25 mouse cellular contexts compared by ENCODE assay signal in the genomic region with DNA sequence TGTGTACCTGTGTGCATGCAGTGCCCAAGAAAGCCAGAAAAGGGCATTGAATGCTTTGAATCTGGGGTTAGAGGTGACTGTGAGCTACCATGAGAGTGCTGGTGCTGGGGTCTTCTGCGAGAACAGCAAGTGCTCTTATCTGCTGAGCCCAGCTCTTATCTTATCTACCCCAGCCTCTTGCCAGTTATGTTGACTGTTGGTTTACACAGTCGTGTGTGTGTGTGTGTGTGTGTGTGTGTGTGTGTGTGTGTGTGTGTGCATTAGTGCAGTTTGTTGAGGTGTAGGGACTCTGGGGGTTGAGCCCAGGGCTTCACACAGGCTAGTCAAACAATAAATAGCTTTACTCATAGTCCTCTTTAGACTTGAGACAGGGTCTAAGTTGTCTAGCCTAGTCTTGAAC. TPM values are rescaled to one million over a fixed set of nuclear protein-coding genes. Genes with fewer than 3 reads are reported as not detected.
DNase-seq lines count a peak whose midpoint lies in the region; ATAC-seq and TF ChIP-seq lines count a peak whose summit lies in the region.
"Had no signal": no experiment of that assay in that cellular context is flagged by ENCODE, and none has a peak within 500 bp of the region (broad histone marks: within the 10 kb centered on the region; RNA-seq: fewer than 3 reads in every experiment).

No protein-coding gene starts in this region.

- TF ChIP-seq CTCF in G1E (IDR thresholded peaks at IDR 0.05; ENCODE audit: low read depth, low read length): no peak

- ATAC-seq in G1E (ENCODE audit: extremely low read depth, insufficient number of reproducible peaks, low FRiP score, poor library complexity, severe bottlenecking): peak; percentile 93
- ATAC-seq in liver, embryonic 13.5 days (ENCODE audit: low read depth): peak; percentile 78
- peak; percentile 71 for ATAC-seq in megakaryocyte progenitor cell, adult 5-6 weeks (replicated peaks; ENCODE audit: poor library complexity)
- ATAC-seq: forebrain, embryonic 15.5 days; hindbrain, embryonic 16.5 days; midbrain, embryonic 15.5 days had no signal

- H3K27me3 ChIP-seq in G1E (ENCODE audit: insufficient read depth, low read length): peaks cover 4% of the 10 kb centered on the region; the same call in 1 of the 2 replicates
- peaks cover 5% of the 10 kb centered on the region; the same call in 1 of the 2 replicates for H3K27me3 ChIP-seq in liver, embryonic 13.5 days
- H3K27me3 ChIP-seq: forebrain, embryonic 15.5 days; midbrain, embryonic 15.5 days had no signal

- peaks cover 65% of the 10 kb centered on the region for H3K4me1 ChIP-seq in G1E (ENCODE audit: insufficient read depth, low read depth, low read length)
- peaks cover 34% of the 10 kb centered on the region for H3K4me1 ChIP-seq in liver, embryonic 13.5 days (replicated peaks)
- H3K4me1 ChIP-seq: midbrain, embryonic 15.5 days had no signal

- peak; percentile 47 for DNase-seq in G1E (ENCODE audit: low spot score)
- DNase-seq in c-Kit-positive CD71-positive TER-119-negative erythroid progenitor cells, embryonic 14.5 days (ENCODE audit: low read depth): peak; percentile 28
- peak; percentile 27 for DNase-seq in liver, embryonic 13.5 days
- no peak for DNase-seq in left cerebral cortex, adult 8-10 months (ENCODE audit: low spot score in 2 of 2)
- no peak for DNase-seq in cerebellum, postnatal 25 days
- no peak for DNase-seq in embryo, embryonic 9.5 days (ENCODE audit: extremely low spot score)
- no peak for DNase-seq in gastrocnemius, postnatal 36 days
- DNase-seq: adrenal gland, postnatal 25 days; cerebellum, adult 2 months; cerebellum, postnatal 14 days; kidney, adult 8-10 months; kidney, postnatal 4 days; layer of hippocampus, postnatal 36 days; lung, postnatal 4 days; right cerebral cortex, postnatal 4 days; thymus, adult 2 months; thymus, postnatal 36 days had no signal

- H3K9ac ChIP-seq in liver, embryonic 13.5 days: no peak overlapping the region; the same call in 1 of the 2 replicates
- H3K9ac ChIP-seq: embryonic facial prominence, embryonic 12.5 days; forebrain, embryonic 15.5 days; midbrain, embryonic 15.5 days had no signal

- H3K4me2 ChIP-seq in liver, embryonic 13.5 days: no peak overlapping the region
- H3K4me2 ChIP-seq: embryonic facial prominence, embryonic 12.5 days; forebrain, embryonic 15.5 days; midbrain, embryonic 15.5 days had no signal

- H3K27ac ChIP-seq in liver, embryonic 13.5 days: peak overlapping the region; percentile 39
- H3K27ac ChIP-seq: embryonic facial prominence, embryonic 12.5 days; forebrain, embryonic 15.5 days; kidney, postnatal 0 days; midbrain, embryonic 15.5 days had no signal

- intact Hi-C loops in gastrocnemius, postnatal 36 days (cut with DNase I): no loop called here

- whole genome bisulfite sequencing in liver, embryonic 13.5 days (ENCODE audit: insufficient replicate concordance): 0% methylated on average over 2 of the region's 2 CpGs

- H3K36me3 ChIP-seq in G1E (replicated peaks): peaks cover 42% of the 10 kb centered on the region
- H3K36me3 ChIP-seq in liver, embryonic 13.5 days: no peaks in the 10 kb centered on the region
- H3K36me3 ChIP-seq: embryonic facial prominence, embryonic 12.5 days; forebrain, embryonic 15.5 days; midbrain, embryonic 15.5 days had no signal

- peak overlapping the region; percentile 27; the same call in 1 of the 2 replicates for H3K4me3 ChIP-seq in G1E (ENCODE audit: low read depth, low read length)
- no peak overlapping the region for H3K4me3 ChIP-seq in liver, embryonic 13.5 days (replicated peaks)
- H3K4me3 ChIP-seq: embryonic facial prominence, embryonic 12.5 days; forebrain, embryonic 15.5 days; midbrain, embryonic 15.5 days had no signal

- H3K9me3 ChIP-seq in G1E (replicated peaks): peaks cover 16% of the 10 kb centered on the region
- no peaks in the 10 kb centered on the region for H3K9me3 ChIP-seq in liver, embryonic 13.5 days (replicated peaks)
- H3K9me3 ChIP-seq: embryonic facial prominence, embryonic 12.5 days; forebrain, embryonic 15.5 days; midbrain, embryonic 15.5 days had no signal

RNA-seq across cellular contexts. Expression of gene Sync, which starts 7.8 kb away (rescaled TPM):
- total RNA-seq in G1E (2014; fragmentation: Nextera tagmentation): 17.2 and 18.7 TPM in 2 replicates
- 2.1 TPM in 2 replicates for total RNA-seq in G1E (2017)
- 6.1 and 6.9 TPM in 2 replicates for polyA plus RNA-seq in G1E (2012)
- 0.07 and 0.13 TPM in 2 replicates for polyA plus RNA-seq in liver, embryonic 13.5 days (2015; fragmentation: Nextera tagmentation; extraction: Ambion mirVana)
- total RNA-seq in megakaryocyte progenitor cell, adult 5-6 weeks (2015): not detected in 2 replicates
- 0.08 TPM in 1 of 2 replicates, not detected in the other for total RNA-seq in megakaryocyte progenitor cell, adult 5-6 weeks (2017)
- total RNA-seq in left cerebral cortex, adult 8-10 months (2022): 1 to 10 TPM; 1.6 to 2.7 (median 2.3) TPM
- 10 to 100 TPM; 38.3 to 44.9 TPM for total RNA-seq in gastrocnemius, postnatal 36 days (2021)
- total RNA-seq: liver, adult 2 months had no signal

RNA-seq across cellular contexts. Expression of gene C77080, which starts 34.0 kb away (rescaled TPM):
- total RNA-seq in G1E (2014; fragmentation: Nextera tagmentation): 67.9 and 76.6 TPM in 2 replicates
- 22.0 and 23.6 TPM in 2 replicates for total RNA-seq in G1E (2017)
- polyA plus RNA-seq in G1E (2012): 182 and 196 TPM in 2 replicates
- 0.47 and 0.59 TPM in 2 replicates for polyA plus RNA-seq in liver, embryonic 13.5 days (2015; fragmentation: Nextera tagmentation; extraction: Ambion mirVana)
- total RNA-seq in megakaryocyte progenitor cell, adult 5-6 weeks (2015): 0.12 and 0.25 TPM in 2 replicates
- not detected in 2 replicates for total RNA-seq in megakaryocyte progenitor cell, adult 5-6 weeks (2017)
- 10 to 100 TPM; 15.2 to 22.8 (median 18.4) TPM for total RNA-seq in left cerebral cortex, adult 8-10 months (2022)
- 1 to 10 TPM; 1.7 to 1.9 TPM for total RNA-seq in gastrocnemius, postnatal 36 days (2021)
- total RNA-seq: neutrophil, adult 5-6 weeks had no signal

RNA-seq across cellular contexts. Expression of gene Rbbp4, which starts 40.0 kb away (rescaled TPM):
- total RNA-seq in G1E (2014; fragmentation: Nextera tagmentation): 223 and 238 TPM in 2 replicates
- 120 and 127 TPM in 2 replicates for total RNA-seq in G1E (2017)
- 64.7 and 74.1 TPM in 2 replicates for polyA plus RNA-seq in G1E (2012)
- 290 and 339 TPM in 2 replicates for polyA plus RNA-seq in liver, embryonic 13.5 days (2015; fragmentation: Nextera tagmentation; extraction: Ambion mirVana)
- total RNA-seq in megakaryocyte progenitor cell, adult 5-6 weeks (2015): 233 and 259 TPM in 2 replicates
- total RNA-seq in megakaryocyte progenitor cell, adult 5-6 weeks (2017): 122 and 137 TPM in 2 replicates
- total RNA-seq in left cerebral cortex, adult 8-10 months (2022): 100 to 1,000 TPM; 123 to 128 (median 127) TPM
- 10 to 100 TPM; 36.0 to 47.3 TPM for total RNA-seq in gastrocnemius, postnatal 36 days (2021)

RNA-seq across cellular contexts. Expression of gene Zbtb8os, which starts 40.3 kb away (rescaled TPM):
- total RNA-seq in G1E (2014; fragmentation: Nextera tagmentation): 12.0 and 15.3 TPM in 2 replicates
- 57.2 and 77.1 TPM in 2 replicates for total RNA-seq in G1E (2017)
- polyA plus RNA-seq in G1E (2012): 2.3 and 2.8 TPM in 2 replicates
- polyA plus RNA-seq in liver, embryonic 13.5 days (2015; fragmentation: Nextera tagmentation; extraction: Ambion mirVana): 30.4 and 34.6 TPM in 2 replicates
- total RNA-seq in megakaryocyte progenitor cell, adult 5-6 weeks (2015): 81.4 and 89.6 TPM in 2 replicates
- 94.6 and 102 TPM in 2 replicates for total RNA-seq in megakaryocyte progenitor cell, adult 5-6 weeks (2017)
- 10 to 100 TPM; 28.6 to 40.7 (median 32.0) TPM for total RNA-seq in left cerebral cortex, adult 8-10 months (2022)
- 10 to 100 TPM; 23.3 to 24.2 TPM for total RNA-seq in gastrocnemius, postnatal 36 days (2021)

Comparison
In these comparisons a context has a peak if more than half of its experiments do, and no peak if none do; other contexts are left out.
1. DNase-seq: peak in G1E (single experiment), c-Kit-positive CD71-positive TER-119-negative erythroid progenitor cells, embryonic 14.5 days (single experiment) and liver, embryonic 13.5 days (single experiment); none in left cerebral cortex, adult 8-10 months (0 of 2), cerebellum, postnatal 25 days (0 of 2), embryo, embryonic 9.5 days (single experiment) and gastrocnemius, postnatal 36 days (0 of 2).
2. RNA of gene C77080, which starts 34.0 kb away (total RNA-seq): 22.0 to 76.6 TPM in G1E and 15.2 to 22.8 TPM in left cerebral cortex, adult 8-10 months; 1.7 to 1.9 TPM in gastrocnemius, postnatal 36 days and 0.12 to 0.25 TPM in megakaryocyte progenitor cell, adult 5-6 weeks; every median in the first group is over 4 times any median in the second.
3. Peak in every context shown above with its lines, with median percentiles within 50 percentile points of each other: ATAC-seq.